Mouse (Mus musculus): ENCODE data around the gene Sec22a. TPM values are rescaled to one million over a fixed set of nuclear protein-coding genes. Genes with fewer than 3 reads are reported as not detected.

Gene Sec22a
- polyA plus RNA-seq, 1 experiment, result 16.6 TPM

Other genes starting within 250 kb of the Sec22a start
- gene Adcy5, start 209.0 kb downstream of the Sec22a start, polyA plus RNA-seq (2012; rRNA removed), result 65.9 and 68.5 TPM in 2 replicates
- 8.8 and 9.5 TPM in 2 replicates for gene Pdia5, start 127.0 kb upstream of the Sec22a start, polyA plus RNA-seq (2012; rRNA removed)
- 22.3 and 24.1 TPM in 2 replicates for gene Sema5b, start 177.2 kb upstream of the Sec22a start, polyA plus RNA-seq (2012; rRNA removed)